18 mouse cellular contexts compared by ENCODE assay signal in genomic region chr1:106774092-106774491, GRCm38 (mm10).
"Had no signal": no experiment of that assay in that cellular context is flagged by ENCODE, and none has a peak within 500 bp of the region (broad histone marks: within the 10 kb centered on the region; RNA-seq: fewer than 3 reads in every experiment).

No protein-coding gene starts in this region.

- H3K9me3 ChIP-seq: limb, embryonic 10.5 days; limb, embryonic 13.5 days; liver, embryonic 13.5 days; lung, embryonic 15.5 days; megakaryocyte, embryonic 14.5 days; midbrain, embryonic 10.5 days; midbrain, embryonic 13.5 days; neural tube, embryonic 13.5 days had no signal

- H3K4me3 ChIP-seq: layer of hippocampus, adult 2 months; limb, embryonic 10.5 days; limb, embryonic 13.5 days; liver, embryonic 13.5 days; lung, embryonic 15.5 days; megakaryocyte, embryonic 14.5 days; midbrain, embryonic 10.5 days; midbrain, embryonic 13.5 days; myocyte; neural tube, embryonic 13.5 days had no signal

- DNase-seq: kidney, adult 18-20 months; layer of hippocampus, adult 9-11 months; liver, embryonic 13.5 days; lung, adult 18-20 months; lung, postnatal 10 days; lung, postnatal 36 days; thymus, postnatal 25 days had no signal

- H3K4me2 ChIP-seq: limb, embryonic 13.5 days; liver, embryonic 13.5 days; lung, embryonic 15.5 days; midbrain, embryonic 13.5 days; neural tube, embryonic 13.5 days had no signal

- H3K4me1 ChIP-seq: limb, embryonic 10.5 days; limb, embryonic 13.5 days; liver, embryonic 13.5 days; lung, embryonic 15.5 days; midbrain, embryonic 10.5 days; midbrain, embryonic 13.5 days; neural tube, embryonic 13.5 days had no signal

- H3K9ac ChIP-seq: limb, embryonic 13.5 days; liver, embryonic 13.5 days; lung, embryonic 15.5 days; midbrain, embryonic 13.5 days; neural tube, embryonic 13.5 days had no signal

- H3K27me3 ChIP-seq: limb, embryonic 13.5 days; liver, embryonic 13.5 days; lung, embryonic 15.5 days; megakaryocyte, embryonic 14.5 days; midbrain, embryonic 13.5 days; neural tube, embryonic 13.5 days had no signal

- H3K27ac ChIP-seq: layer of hippocampus, adult 2 months; limb, embryonic 10.5 days; limb, embryonic 13.5 days; liver, embryonic 13.5 days; lung, embryonic 15.5 days; midbrain, embryonic 10.5 days; midbrain, embryonic 13.5 days; neural tube, embryonic 13.5 days had no signal

- ATAC-seq: intestine, embryonic 16.5 days; midbrain, embryonic 13.5 days; midbrain, embryonic 16.5 days had no signal
